Mouse (Mus musculus) adipose tissue, adult 10 weeks (tissue): Measurements from ENCODE around the gene Snx7. TPM values are rescaled to one million over a fixed set of nuclear protein-coding genes. Genes with fewer than 3 reads are reported as not detected.

Source experiments
- polyA plus RNA-seq: library from polyadenylated mRNA; stranded (reverse); fragments of 350-450 nt; fragmentation: Illumina TruSeq; extraction: RNeasy Lipid Tissue Mini Kit (QIAGEN cat#74804); gene quantifications from one replicate; pipeline ENCODE4 v1.2.3, GENCODE M21; 2014; ENCODE audit warnings: low read depth, low replicate concordance

The Snx7 gene
- polyA plus RNA-seq, result 16.2 TPM

DNA sequence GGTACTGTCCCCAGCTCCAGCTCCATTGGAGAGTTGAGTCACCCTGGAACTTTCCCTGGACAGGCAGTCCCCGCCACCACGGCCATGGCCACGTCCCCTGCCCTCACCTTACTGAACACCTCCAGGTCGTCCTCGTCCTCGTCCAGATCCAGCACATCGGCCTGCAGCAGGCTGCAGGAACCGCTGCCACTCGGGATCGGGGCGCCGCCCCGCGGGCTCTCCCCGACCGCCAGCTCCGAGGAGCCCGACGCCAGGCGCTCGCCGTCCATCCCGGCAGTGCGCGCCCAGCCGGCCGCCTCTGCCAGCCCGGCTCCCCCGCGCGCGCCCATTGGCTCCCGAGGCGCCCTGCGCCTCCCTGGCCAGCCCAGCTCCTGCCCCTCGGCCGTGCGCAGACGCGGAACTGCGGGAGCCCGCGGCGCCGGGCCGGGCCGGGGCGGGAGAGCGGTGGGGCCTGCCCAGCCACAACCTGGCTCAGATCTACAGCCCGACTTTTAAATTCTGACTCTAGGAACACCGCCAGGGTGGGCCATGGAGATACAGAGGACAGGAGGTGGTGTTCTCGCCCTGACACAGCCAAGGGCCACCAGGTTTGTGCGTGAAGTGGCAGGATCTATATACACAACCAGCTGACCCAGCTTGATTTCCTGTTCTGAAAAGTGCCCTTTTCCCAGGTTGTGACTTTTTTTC, at the start of gene Snx7:
TSS of gene Snx7 (minus strand) at position 300 of the 687 bp plus-strand sequence.

